Mouse (Mus musculus): ENCODE measurements around the gene 0610012G03Rik.
"Not testable (repeated sequence)": the region's sequence is repeated elsewhere in the genome, so short reads cannot be mapped to it uniquely, and the experiment has no call there.

0610012G03Rik gene

DNA sequence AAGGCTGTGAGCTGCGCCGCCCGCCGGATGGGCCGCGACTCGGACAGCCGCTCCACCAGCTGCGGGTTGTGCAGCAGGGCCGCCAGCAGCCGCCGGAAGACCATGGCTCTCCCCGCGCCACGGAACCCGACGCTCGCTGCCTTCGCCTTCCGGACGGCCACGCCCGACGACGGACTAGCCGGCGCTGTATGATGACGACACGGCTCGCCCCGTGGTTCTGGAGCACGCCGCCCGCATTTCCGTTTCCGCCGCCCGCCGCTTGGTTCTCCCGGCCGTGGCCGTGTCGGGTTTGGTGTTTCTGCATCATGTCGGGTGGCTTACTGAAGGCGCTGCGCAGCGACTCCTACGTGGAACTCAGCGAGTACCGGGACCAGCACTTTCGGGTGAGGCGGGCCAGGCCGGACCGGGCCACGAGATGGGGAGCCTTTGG, at the start of gene 0610012G03Rik, which contains the start of gene Ncbp2:
TSS of gene 0610012G03Rik (minus strand) at position 150 of the 430 bp plus-strand sequence.
TSS of gene Ncbp2 (plus strand) at position 169 of the 430 bp plus-strand sequence.
- DNase-seq = peak; percentile 96

- no peak for DNase-seq
Measured at GRCm38 (mm10) chr16:31996371-31996770, 48.1 kb upstream of the 0610012G03Rik start.

GRCm38 (mm10) chr16:31993946-31994345, 45.7 kb upstream of the 0610012G03Rik start:
- no peak for DNase-seq

GRCm38 (mm10) chr16:31993195-31993594, 44.9 kb upstream of the 0610012G03Rik start:
- no peak for DNase-seq

DNA sequence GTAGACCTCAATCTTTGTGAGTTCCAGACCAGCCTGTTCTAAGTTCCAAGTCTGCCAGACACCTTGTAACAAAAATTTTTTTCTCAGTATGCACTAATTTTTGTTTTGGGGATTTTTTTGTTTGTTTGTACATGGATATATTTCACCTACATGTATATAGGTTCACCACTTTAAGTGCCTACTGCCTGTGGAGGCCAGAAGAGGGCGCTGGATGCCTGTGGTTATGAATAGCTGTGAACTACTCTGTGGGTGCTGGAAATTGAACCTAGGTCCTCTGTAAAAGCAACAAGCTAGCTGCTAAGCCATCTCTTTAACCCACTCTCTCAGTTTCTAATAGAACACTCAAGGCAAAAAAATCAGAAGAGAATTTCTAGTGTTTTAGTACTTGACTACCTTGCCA, 43.7 kb upstream of the 0610012G03Rik start:
- no peak for DNase-seq

- DNase-seq = no peak
Measured at GRCm38 (mm10) chr16:31980946-31981345, 32.7 kb upstream of the 0610012G03Rik start.

DNA sequence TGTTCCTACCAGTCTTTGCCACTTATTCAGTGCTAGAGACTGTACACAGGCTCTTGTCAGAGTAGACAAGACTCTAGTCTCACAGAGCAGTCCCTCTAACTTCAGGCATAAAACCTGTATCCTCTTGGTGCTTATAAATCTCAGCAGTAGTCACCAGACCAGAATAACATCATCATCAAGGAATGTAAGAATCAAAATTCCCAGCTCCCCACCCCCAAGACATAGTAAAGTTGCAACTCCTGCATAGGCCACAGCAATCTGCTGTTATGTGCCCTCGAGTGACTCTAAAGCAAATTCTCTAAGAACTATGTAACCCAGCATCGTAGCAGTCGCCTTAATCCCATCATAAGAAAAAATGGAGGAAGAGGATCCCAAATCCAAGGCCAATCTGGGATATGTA, 31.2 kb upstream of the 0610012G03Rik start:
- DNase-seq = no peak

- DNase-seq = no peak
Measured at GRCm38 (mm10) chr16:31975258-31975657, 27.0 kb upstream of the 0610012G03Rik start.

- peak; percentile 25 for DNase-seq
Measured at GRCm38 (mm10) chr16:31963224-31963623, 14.9 kb upstream of the 0610012G03Rik start.

DNA sequence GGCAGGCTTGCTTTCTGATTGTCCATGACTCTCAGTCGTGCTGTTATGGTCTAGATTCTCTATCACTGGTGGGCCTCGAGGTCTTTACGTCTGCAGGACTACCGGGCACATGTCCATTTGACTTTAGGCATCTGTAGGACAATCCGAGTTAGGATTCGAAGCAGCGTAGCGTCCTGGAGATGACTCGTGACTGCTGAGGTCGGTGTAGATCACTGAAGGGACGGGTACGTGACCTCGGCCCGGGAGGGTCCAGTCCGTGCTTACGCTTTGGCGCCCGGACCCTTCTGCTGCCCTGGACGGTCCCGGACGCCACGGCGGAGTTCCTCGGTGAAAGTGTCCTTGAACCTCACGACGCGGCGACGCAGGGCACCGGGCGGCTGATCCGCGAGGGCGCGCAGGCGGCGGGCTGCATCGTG, 385 bp downstream of the 0610012G03Rik start:
- no peak for DNase-seq

- no peak for DNase-seq
Measured at GRCm38 (mm10) chr16:31947333-31947732, 961 bp downstream of the 0610012G03Rik start.

GRCm38 (mm10) chr16:31945986-31946385, 2.3 kb downstream of the 0610012G03Rik start:
- DNase-seq = not testable (repeated sequence)

DNA sequence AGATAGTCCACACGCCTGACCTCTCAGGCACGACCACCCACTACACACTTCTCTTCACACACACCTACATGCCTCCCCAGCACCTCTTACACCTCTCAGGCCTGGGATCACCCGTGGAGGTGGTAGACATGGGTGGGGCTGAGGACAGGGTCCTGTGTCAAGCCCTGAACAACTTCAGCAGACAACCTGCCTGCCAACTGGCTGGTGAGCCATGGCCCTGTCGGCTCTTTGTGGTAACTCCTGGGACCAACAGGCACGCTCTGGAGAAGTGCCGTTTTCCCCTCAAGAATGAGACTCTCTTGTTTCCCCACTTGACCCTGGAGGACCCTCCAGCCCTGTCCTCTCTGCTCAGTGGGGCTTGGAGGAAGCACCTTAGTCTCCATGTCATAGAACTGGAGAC, 2.9 kb downstream of the 0610012G03Rik start:
- no peak for DNase-seq

DNA sequence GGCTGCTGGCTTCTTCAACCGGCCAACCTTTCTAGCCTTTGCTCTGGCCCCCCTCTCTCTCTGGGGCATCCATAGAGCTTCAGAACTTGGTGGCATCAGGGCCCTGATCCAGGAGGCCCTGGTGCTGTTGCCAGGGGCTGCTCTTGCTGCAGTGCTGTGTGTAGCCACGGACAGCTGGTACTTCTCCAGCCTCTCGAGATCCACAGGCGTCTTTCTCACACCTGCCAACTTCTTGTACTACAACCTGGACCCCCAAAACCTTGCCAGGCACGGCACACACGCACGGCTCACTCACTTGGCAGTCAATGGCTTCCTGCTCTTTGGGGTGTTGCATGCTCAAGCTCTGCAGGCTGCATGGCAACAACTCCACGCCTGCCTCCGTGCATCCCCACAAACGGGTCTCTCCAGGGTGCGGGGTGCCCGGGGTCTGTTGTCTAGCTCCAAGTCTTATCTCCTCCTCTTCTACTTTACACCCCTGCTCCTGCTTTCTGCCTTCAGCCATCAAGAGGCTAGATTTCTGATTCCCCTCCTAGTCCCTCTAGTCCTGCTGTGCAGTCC, 3.5 kb downstream of the 0610012G03Rik start:
- DNase-seq = no peak

DNA sequence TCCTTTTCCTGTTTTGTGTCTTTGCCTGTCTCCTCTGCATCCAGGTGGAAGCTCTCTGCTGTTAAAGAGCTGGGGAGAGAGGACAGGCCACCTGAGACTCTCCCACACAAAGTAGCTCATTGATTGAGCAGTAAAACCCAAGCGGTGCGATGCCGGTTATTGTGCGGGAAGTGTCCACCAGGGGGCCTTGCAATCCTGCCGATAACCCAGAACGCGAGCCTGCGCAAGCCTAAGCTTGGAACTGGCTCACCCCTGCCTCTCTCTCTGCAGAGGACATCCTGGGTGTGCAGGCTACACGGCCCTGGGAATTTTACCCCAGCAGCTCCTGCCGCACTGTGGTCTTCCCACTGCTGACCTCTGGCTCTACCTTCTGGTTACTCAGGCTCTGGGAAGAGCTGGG, 4.3 kb downstream of the 0610012G03Rik start:
- DNase-seq = peak; percentile 80

GRCm38 (mm10) chr16:31940586-31940985, 7.7 kb downstream of the 0610012G03Rik start:
- DNase-seq = no peak

- no peak for DNase-seq
Measured at GRCm38 (mm10) chr16:31938856-31939255, 9.4 kb downstream of the 0610012G03Rik start.

DNA sequence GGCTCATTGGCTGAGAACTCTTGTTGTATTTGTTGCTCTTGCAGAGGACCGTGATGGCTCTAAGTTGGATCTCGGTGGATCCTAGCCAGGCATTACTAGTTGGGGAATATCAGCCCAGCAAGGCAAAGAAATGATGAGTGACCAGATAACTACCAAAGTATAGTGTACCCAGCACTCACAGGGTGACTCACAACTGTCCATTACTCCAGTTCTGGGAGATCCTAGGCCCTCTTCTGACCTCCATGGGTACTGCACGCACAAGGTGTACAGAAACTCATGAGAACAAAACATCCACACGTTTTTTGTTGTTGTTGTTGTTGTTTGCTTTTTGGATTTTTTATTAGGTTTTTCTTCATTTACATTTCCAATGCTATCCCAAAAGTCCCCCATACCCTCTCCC, 11.7 kb downstream of the 0610012G03Rik start:
- DNase-seq = no peak

DNA sequence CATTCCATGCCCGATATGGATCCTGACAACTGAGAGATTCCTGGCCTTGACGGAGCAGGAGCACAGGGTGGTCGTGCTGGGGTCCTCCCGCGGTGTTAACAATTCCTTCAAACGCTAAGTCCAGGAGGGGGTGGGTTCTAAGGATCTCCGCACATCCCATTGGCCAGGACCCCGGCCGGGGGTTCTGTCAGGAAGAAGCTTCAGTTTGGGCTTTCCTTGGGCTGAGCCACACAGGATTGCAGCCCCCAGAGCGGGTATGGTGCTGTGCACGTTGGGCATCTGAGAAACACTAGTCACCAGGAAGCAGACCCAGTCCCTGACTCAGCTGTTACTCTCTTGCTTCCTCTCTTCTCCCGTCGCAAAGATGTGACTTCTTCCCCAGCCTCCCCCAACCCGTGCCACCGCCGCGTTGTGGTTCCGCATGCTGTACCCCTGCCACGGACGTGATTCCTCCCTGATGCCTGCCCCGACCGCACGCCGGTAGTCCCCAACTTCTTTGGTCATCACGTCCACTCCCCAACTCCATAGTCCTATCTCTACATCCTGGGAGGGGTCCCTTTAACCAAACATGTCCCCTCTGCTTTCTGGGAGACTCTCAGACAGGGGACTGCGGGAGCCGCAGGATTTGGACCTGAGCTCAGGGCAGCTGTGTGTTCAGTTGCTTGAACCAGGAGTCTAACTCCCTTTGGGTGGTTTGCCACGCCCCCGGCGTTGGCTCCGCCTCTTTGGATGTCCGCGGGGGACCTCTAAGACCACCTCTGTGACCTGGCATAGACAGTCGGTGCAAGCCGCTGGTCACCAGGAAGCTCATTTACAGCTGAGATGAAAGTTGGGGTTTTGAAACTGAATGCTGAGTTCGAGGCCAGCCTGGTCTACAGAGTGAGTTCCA, 13.0 kb downstream of the 0610012G03Rik start:
- DNase-seq = no peak

- no peak for DNase-seq
Measured at GRCm38 (mm10) chr16:31934550-31935010, 13.7 kb downstream of the 0610012G03Rik start.

- DNase-seq = peak; percentile 64
Measured at GRCm38 (mm10) chr16:31933751-31934549, 14.3 kb downstream of the 0610012G03Rik start, which contains the start of gene Pigz. Gene Pigz, plus strand, starts transcription at chr16:31933851.

DNA sequence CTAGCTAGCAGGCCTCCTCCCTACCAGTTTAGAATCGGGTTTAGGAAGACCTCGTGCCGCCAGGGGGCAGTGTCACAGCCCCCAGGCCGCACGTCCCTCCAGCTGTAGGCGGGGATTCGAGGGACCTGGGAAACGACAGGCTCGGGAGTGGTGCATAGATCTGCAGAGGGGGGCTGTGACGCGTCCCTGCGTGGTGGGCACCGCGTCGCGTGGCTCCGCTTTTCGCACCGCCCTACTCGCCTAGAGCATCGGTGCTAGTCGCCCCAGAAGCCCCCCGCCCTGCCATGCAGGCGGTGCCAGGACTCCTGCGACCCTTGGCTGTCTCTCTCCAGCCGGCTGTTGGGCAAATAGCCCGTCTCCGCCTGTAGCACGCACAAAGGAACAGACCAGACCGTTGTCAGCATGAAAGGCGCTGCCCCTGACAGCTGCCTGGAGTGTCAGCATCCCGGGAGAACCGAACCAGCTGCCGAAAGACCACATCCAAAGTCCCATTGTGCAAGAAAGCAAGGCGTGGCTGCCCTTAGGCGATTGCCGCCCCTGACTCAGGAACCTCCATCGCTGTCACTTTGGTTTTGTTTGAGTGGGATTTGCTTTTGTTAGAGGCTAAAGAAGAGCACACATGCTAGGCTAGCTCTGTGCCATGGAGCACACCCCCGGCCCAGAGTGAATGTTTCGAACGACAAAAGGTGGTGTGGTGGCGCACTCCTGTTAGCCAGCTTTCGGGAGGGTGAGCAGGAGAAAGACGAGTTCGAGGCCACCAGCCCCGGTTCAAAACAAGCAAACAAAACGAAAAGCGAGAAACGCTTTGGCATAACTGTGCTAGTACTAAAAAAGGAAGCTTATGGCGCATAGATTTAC, 15.2 kb downstream of the 0610012G03Rik start:
- DNase-seq = peak; percentile 92
